Mouse (Mus musculus) C2C12 (cell line): Measurements from ENCODE around the gene Cul9. TPM values are rescaled to one million over a fixed set of nuclear protein-coding genes. Genes with fewer than 3 reads are reported as not detected.
A peak's percentile ranks its signal among the peaks of the same experiment; 100 is the strongest.

Experiments used
- H3K27me3 ChIP-seq: one replicate; pipeline ENCODE4 v1.6.1; 2011; ENCODE audit not compliant: control insufficient read depth, insufficient read depth, insufficient read length
- H3K36me3 ChIP-seq: one replicate; pipeline ENCODE4 v1.6.1; 2011; ENCODE audit not compliant: control insufficient read depth, insufficient read depth
- H3K4me3 ChIP-seq: one replicate; pipeline ENCODE4 v1.5.1; 2011; ENCODE audit warnings: mild to moderate bottlenecking, control low read depth; ENCODE audit not compliant: poor library complexity, insufficient read depth, severe bottlenecking
- H3K79me2 ChIP-seq: one replicate; pipeline ENCODE4 v1.6.1; 2011; ENCODE audit not compliant: control insufficient read depth, insufficient read depth
- H3K79me3 ChIP-seq: one replicate; pipeline ENCODE4 v1.6.1; 2011; ENCODE audit warnings: low read depth, control low read depth
- H3ac ChIP-seq: one replicate; pipeline ENCODE3; 2011; ENCODE audit warnings: low read depth; ENCODE audit not compliant: control insufficient read depth, insufficient read length
- CEBPB ChIP-seq: IDR thresholded peaks from one replicate; pipeline ENCODE4 v1.6.1; 2011; ENCODE audit warnings: low read depth, mild to moderate bottlenecking, control low read depth, moderate library complexity
- CTCF ChIP-seq: IDR thresholded peaks from one replicate; pipeline ENCODE4 v1.5.1; 2011; ENCODE audit not compliant: control insufficient read depth, insufficient read depth, insufficient read length
- FOSL1 ChIP-seq: IDR thresholded peaks from one replicate; pipeline ENCODE4 v1.8.0; 2011; ENCODE audit warnings: mild to moderate bottlenecking, low read length; ENCODE audit not compliant: poor library complexity, insufficient read depth, severe bottlenecking
- MAX ChIP-seq: IDR thresholded peaks from one replicate; pipeline ENCODE4 v1.6.1; 2011; ENCODE audit warnings: mild to moderate bottlenecking, control low read depth
- MYOD1 ChIP-seq: IDR thresholded peaks from one replicate; pipeline ENCODE4 v1.6.1; 2011; ENCODE audit warnings: low read depth; ENCODE audit not compliant: control insufficient read depth, insufficient read length
- MYOG ChIP-seq: IDR thresholded peaks from one replicate; pipeline ENCODE4 v1.6.1; 2011; ENCODE audit not compliant: control insufficient read depth, insufficient read length; ENCODE audit errors: extremely low read depth
- USF1 ChIP-seq: IDR thresholded peaks from one replicate; pipeline ENCODE4 v1.6.1; 2011; ENCODE audit warnings: low read depth, mild to moderate bottlenecking, control low read depth, moderate library complexity
- polyA plus RNA-seq: library from polyadenylated mRNA; unstranded; fragments of >200 nt; fragmentation: generic; extraction: Trizol; gene quantifications from one replicate; pipeline ENCODE4 v1.2.1, GENCODE M21; 2012; ENCODE audit warnings: missing spikeins

The Cul9 gene
- polyA plus RNA-seq, 1 experiment, result 0.60 TPM

DNA sequence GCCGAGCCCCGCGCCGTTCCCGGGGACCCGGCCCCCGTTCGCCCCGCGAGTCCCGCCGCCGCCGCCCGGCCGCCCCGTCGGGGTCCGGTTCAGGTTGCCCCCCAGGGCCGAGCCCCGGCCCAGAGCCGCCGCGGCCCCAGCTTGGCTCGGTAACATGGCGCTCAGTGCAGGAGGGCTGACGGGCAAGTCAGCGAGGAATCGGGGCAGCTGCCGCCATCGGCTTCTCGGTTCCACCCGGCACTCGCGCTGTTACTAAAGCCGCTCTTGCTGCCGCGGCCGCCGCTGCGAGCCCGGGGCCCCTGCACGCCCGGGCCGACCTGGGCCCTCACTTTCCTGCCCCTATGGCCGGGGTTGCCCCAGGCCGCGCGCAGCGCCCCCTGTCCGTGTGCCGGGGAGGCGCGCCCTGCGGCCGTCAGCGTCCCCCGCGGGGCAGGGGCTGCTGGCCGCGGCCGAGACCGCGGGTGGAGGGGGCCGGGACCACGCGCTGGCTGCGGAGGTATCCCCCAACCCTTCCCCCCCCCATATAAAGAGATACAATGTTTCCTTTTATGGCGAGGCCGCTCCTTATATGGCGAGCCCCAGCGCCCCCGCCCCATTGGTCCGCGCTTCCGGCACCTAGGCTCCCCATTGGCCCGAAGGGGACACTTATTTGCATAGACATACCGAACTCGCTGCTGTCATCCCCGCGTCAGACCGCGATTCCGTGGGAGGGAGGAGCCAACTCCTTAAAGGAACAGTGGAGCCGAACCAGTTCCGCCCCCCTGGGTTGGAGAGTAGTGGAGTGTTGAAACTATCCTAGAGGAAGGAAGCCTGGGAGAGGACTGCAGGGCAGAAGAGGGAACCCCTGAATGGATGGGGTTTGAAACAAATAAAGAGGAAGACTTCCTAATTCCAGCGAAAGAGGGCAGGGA lies 9.7 kb upstream of the Cul9 start, which contains the start of gene Srf:
Srf (minus strand) TSS at position 503 of the 911 bp plus-strand sequence.
- TF ChIP-seq MYOG (no peak), FOSL1 (no peak), MYOD1 (no peak), USF1 (no peak), MAX (peak; percentile 76), CEBPB (no peak), CTCF (peak; percentile 90)
- Histone ChIP-seq H3K4me3 (peak within 1 kb of the TSS; percentile 83), H3ac (peak within 1 kb of the TSS; percentile 95), H3K27me3 (no peaks in the 10 kb centered on the region), H3K36me3 (peaks cover 16% of the 10 kb centered on the region), H3K79me2 (peaks cover 45% of the 10 kb centered on the region), H3K79me3 (peaks cover 30% of the 10 kb centered on the region)

- Histone ChIP-seq H3ac (peak overlapping the region; percentile 95), H3K79me3 (peaks cover 30% of the 10 kb centered on the region), H3K36me3 (peaks cover 23% of the 10 kb centered on the region), H3K79me2 (peaks cover 53% of the 10 kb centered on the region), H3K4me3 (peak overlapping the region; percentile 83), H3K27me3 (no peaks in the 10 kb centered on the region)
- TF ChIP-seq MAX (no peak), MYOG (no peak), CTCF (no peak), MYOD1 (no peak), CEBPB (no peak), FOSL1 (no peak), USF1 (no peak)
Measured at GRCm38 (mm10) chr17:46554977-46555672, 8.9 kb upstream of the Cul9 start.

- peak overlapping the region; percentile 95 for H3ac ChIP-seq
- peaks cover 30% of the 10 kb centered on the region for H3K79me3 ChIP-seq
- no peaks in the 10 kb centered on the region for H3K27me3 ChIP-seq
- H3K4me3 ChIP-seq, result peak overlapping the region; percentile 83
- H3K36me3 ChIP-seq, result peaks cover 28% of the 10 kb centered on the region
- H3K79me2 ChIP-seq, result peaks cover 56% of the 10 kb centered on the region
- TF ChIP-seq CTCF (no peak), USF1 (no peak), FOSL1 (no peak)
Measured at GRCm38 (mm10) chr17:46554646-46554976, 8.4 kb upstream of the Cul9 start.

GRCm38 (mm10) chr17:46553926-46554325 lies 7.7 kb upstream of the Cul9 start:
- no peaks in the 10 kb centered on the region for H3K27me3 ChIP-seq
- peak overlapping the region; percentile 25 for H3ac ChIP-seq
- peaks cover 30% of the 10 kb centered on the region for H3K79me3 ChIP-seq
- peak overlapping the region; percentile 83 for H3K4me3 ChIP-seq
- H3K79me2 ChIP-seq, result peaks cover 56% of the 10 kb centered on the region
- TF ChIP-seq MYOG (no peak), CTCF (no peak), USF1 (no peak), MYOD1 (no peak), FOSL1 (no peak), MAX (no peak), CEBPB (no peak)
- H3K36me3 ChIP-seq, result peaks cover 34% of the 10 kb centered on the region

- peaks cover 56% of the 10 kb centered on the region for H3K79me2 ChIP-seq
- no peak for TF ChIP-seq CEBPB
- no peak for TF ChIP-seq MAX
- no peaks in the 10 kb centered on the region for H3K27me3 ChIP-seq
- H3K79me3 ChIP-seq, result peaks cover 30% of the 10 kb centered on the region
- peaks cover 39% of the 10 kb centered on the region for H3K36me3 ChIP-seq
- peak overlapping the region; percentile 47 for H3ac ChIP-seq
- H3K4me3 ChIP-seq, result peak overlapping the region; percentile 83
Measured at GRCm38 (mm10) chr17:46553469-46553868, 7.3 kb upstream of the Cul9 start.

- Histone ChIP-seq H3ac (peak overlapping the region; percentile 36), H3K79me3 (peaks cover 30% of the 10 kb centered on the region), H3K27me3 (no peaks in the 10 kb centered on the region), H3K4me3 (no peak overlapping the region), H3K36me3 (peaks cover 42% of the 10 kb centered on the region), H3K79me2 (peaks cover 56% of the 10 kb centered on the region)
- TF ChIP-seq FOSL1 (no peak), MYOD1 (peak; percentile 66), MYOG (no peak), USF1 (no peak), CEBPB (no peak), CTCF (no peak), MAX (peak; percentile 31)
Measured at GRCm38 (mm10) chr17:46552841-46553423, 6.7 kb upstream of the Cul9 start.
